8 mouse cellular contexts compared by ENCODE assay signal in genomic region chr4:126199556-126199955, GRCm38 (mm10). TPM values are rescaled to one million over a fixed set of nuclear protein-coding genes. Genes with fewer than 3 reads are reported as not detected.
DNase-seq lines count a peak whose midpoint lies in the region; ATAC-seq and TF ChIP-seq lines count a peak whose summit lies in the region.

No protein-coding gene starts in this region.

- no peak for TF ChIP-seq POLR2A in ES-Bruce4 (IDR thresholded peaks at IDR 0.05; ENCODE audit: insufficient read depth, low read length)
- TF ChIP-seq POLR2A in limb, embryonic 14.5 days (IDR thresholded peaks at IDR 0.05; ENCODE audit: borderline replicate concordance, extremely low read depth, insufficient read depth, insufficient read length), result no peak

- no peaks in the 10 kb centered on the region for H3K27me3 ChIP-seq in heart, embryonic 12.5 days (replicated peaks)
- H3K27me3 ChIP-seq in ES-Bruce4 (ENCODE audit: control insufficient read depth, insufficient read depth, low read length, poor library complexity, severe bottlenecking), result no peaks in the 10 kb centered on the region
- H3K27me3 ChIP-seq in embryonic facial prominence, embryonic 14.5 days (replicated peaks; ENCODE audit: control insufficient read depth, insufficient read depth, low read length), result no peaks in the 10 kb centered on the region
- no peaks in the 10 kb centered on the region for H3K27me3 ChIP-seq in limb, embryonic 14.5 days (ENCODE audit: control insufficient read depth, insufficient read depth, low read length)

- no peak for TF ChIP-seq CTCF in ES-Bruce4 (IDR thresholded peaks at IDR 0.05; ENCODE audit: low read depth, low read length)

- H3K36me3 ChIP-seq in heart, embryonic 12.5 days, result peaks cover 7% of the 10 kb centered on the region
- H3K36me3 ChIP-seq in ES-Bruce4 (ENCODE audit: control insufficient read depth, insufficient read depth, low read length, poor library complexity, severe bottlenecking), result peaks cover 28% of the 10 kb centered on the region
- peaks cover 17% of the 10 kb centered on the region for H3K36me3 ChIP-seq in embryonic facial prominence, embryonic 14.5 days (ENCODE audit: control insufficient read depth, insufficient read depth, low read length)
- H3K36me3 ChIP-seq in limb, embryonic 14.5 days (ENCODE audit: control insufficient read depth, insufficient read depth, low read length), result peaks cover 23% of the 10 kb centered on the region

- no peak for ATAC-seq in heart, embryonic 12.5 days (ENCODE audit: insufficient number of reproducible peaks, low FRiP score)
- no peak for ATAC-seq in embryonic facial prominence, embryonic 14.5 days (ENCODE audit: low read depth)
- no peak for ATAC-seq in limb, embryonic 14.5 days (ENCODE audit: low FRiP score, low read depth)

- intact Hi-C loops in heart, postnatal 25 days (cut with DNase I), result no loop called here

- peak overlapping the region; percentile 20; the same call in 1 of the 2 replicates for H3K4me3 ChIP-seq in heart, embryonic 12.5 days
- no peak overlapping the region for H3K4me3 ChIP-seq in ES-Bruce4 (ENCODE audit: low read depth, low read length)
- H3K4me3 ChIP-seq in embryonic facial prominence, embryonic 14.5 days (ENCODE audit: low read depth, low read length), result peak overlapping the region; percentile 68
- H3K4me3 ChIP-seq in limb, embryonic 14.5 days (replicated peaks; ENCODE audit: low read length), result no peak overlapping the region

- no peak for TF ChIP-seq EP300 in ES-Bruce4 (IDR thresholded peaks at IDR 0.05; ENCODE audit: insufficient read depth, low read depth, low read length)

- H3K9me3 ChIP-seq in heart, embryonic 12.5 days (replicated peaks), result no peaks in the 10 kb centered on the region
- no peaks in the 10 kb centered on the region for H3K9me3 ChIP-seq in ES-Bruce4 (replicated peaks; ENCODE audit: control insufficient read depth, insufficient read depth, low read length, poor library complexity, severe bottlenecking)
- H3K9me3 ChIP-seq in embryonic facial prominence, embryonic 14.5 days (ENCODE audit: control insufficient read depth, low read length), result no peaks in the 10 kb centered on the region
- H3K9me3 ChIP-seq in limb, embryonic 14.5 days (ENCODE audit: control insufficient read depth, low read length), result no peaks in the 10 kb centered on the region

- H3K27ac ChIP-seq in heart, embryonic 12.5 days (ENCODE audit: poor library complexity, severe bottlenecking), result no peak overlapping the region
- H3K27ac ChIP-seq in ES-Bruce4 (ENCODE audit: insufficient read depth, low read length), result no peak overlapping the region
- H3K27ac ChIP-seq in embryonic facial prominence, embryonic 14.5 days (replicated peaks; ENCODE audit: low read depth, low read length), result no peak overlapping the region
- no peak overlapping the region for H3K27ac ChIP-seq in limb, embryonic 14.5 days (replicated peaks; ENCODE audit: low read depth, low read length)

- 60% methylated on average over 6 of the region's 6 CpGs for WGBS in heart, embryonic 12.5 days
- 79% methylated on average over 6 of the region's 6 CpGs for WGBS in embryonic facial prominence, embryonic 14.5 days
- WGBS in limb, embryonic 14.5 days, result 79% methylated on average over 6 of the region's 6 CpGs

- DNase-seq in heart, postnatal 25 days (ENCODE audit: low spot score), result no peak
- no peak for DNase-seq in embryonic facial prominence, embryonic 14.5 days (ENCODE audit: low spot score)
- no peak for DNase-seq in limb, embryonic 14.5 days (ENCODE audit: low spot score)
- DNase-seq in B cell, adult 2 months, result no peak
- no peak for DNase-seq in retina, postnatal 1 day
- DNase-seq in urinary bladder, postnatal 14 days (ENCODE audit: low spot score), result no peak

- no peak overlapping the region; the same call in 1 of the 2 replicates for H3K9ac ChIP-seq in heart, embryonic 12.5 days
- H3K9ac ChIP-seq in ES-Bruce4 (ENCODE audit: low read depth, poor library complexity, severe bottlenecking), result peak overlapping the region; percentile 94
- H3K9ac ChIP-seq in embryonic facial prominence, embryonic 14.5 days (ENCODE audit: low read depth, low read length), result 0 out of 2 replicates have a peak overlapping the region, but pooled peaks have one; percentile 5
- no peak overlapping the region; the same call in 1 of the 2 replicates for H3K9ac ChIP-seq in limb, embryonic 14.5 days (ENCODE audit: low read depth, low read length, severe bottlenecking)

- peak overlapping the region; percentile 79 for H3K4me2 ChIP-seq in heart, embryonic 12.5 days
- peak overlapping the region; percentile 85 for H3K4me2 ChIP-seq in embryonic facial prominence, embryonic 14.5 days (ENCODE audit: low read depth, low read length)
- peak overlapping the region; percentile 60; the same call in 1 of the 2 replicates for H3K4me2 ChIP-seq in limb, embryonic 14.5 days (replicated peaks; ENCODE audit: low read depth, low read length, severe bottlenecking)

- peaks cover 54% of the 10 kb centered on the region for H3K4me1 ChIP-seq in heart, embryonic 12.5 days (replicated peaks)
- peaks cover 1% of the 10 kb centered on the region for H3K4me1 ChIP-seq in ES-Bruce4 (ENCODE audit: control insufficient read depth, insufficient read depth, low read length)
- peaks cover 20% of the 10 kb centered on the region for H3K4me1 ChIP-seq in embryonic facial prominence, embryonic 14.5 days (ENCODE audit: control insufficient read depth, insufficient read depth, low read length)
- peaks cover 34% of the 10 kb centered on the region for H3K4me1 ChIP-seq in limb, embryonic 14.5 days (ENCODE audit: control insufficient read depth, insufficient read depth, low read length)

RNA-seq across cellular contexts. Expression of gene Thrap3, which starts 3.0 kb away (rescaled TPM):
- polyA plus RNA-seq in heart, embryonic 12.5 days (2016; fragmentation: Nextera tagmentation; extraction: Ambion mirVana), result 177 and 191 TPM in 2 replicates
- 100 to 1,000 TPM; 108 to 111 TPM for total RNA-seq in heart, postnatal 25 days (2021)
- 456 and 495 TPM in 2 replicates for polyA plus RNA-seq in ES-Bruce4 (2011; ENCODE audit: insufficient read depth, insufficient read length, low read depth, missing spikeins)
- polyA plus RNA-seq in embryonic facial prominence, embryonic 14.5 days (2014; fragmentation: Nextera tagmentation; extraction: Ambion mirVana), result 185 and 198 TPM in 2 replicates
- 168 and 191 TPM in 2 replicates for polyA plus RNA-seq in limb, embryonic 14.5 days (2012; rRNA removed)
- polyA plus RNA-seq in limb, embryonic 14.5 days (2014; fragmentation: Nextera tagmentation; extraction: Ambion mirVana), result 204 and 229 TPM in 2 replicates

RNA-seq across cellular contexts. Expression of gene Sh3d21, which starts 36.3 kb away (rescaled TPM):
- polyA plus RNA-seq in heart, embryonic 12.5 days (2016; fragmentation: Nextera tagmentation; extraction: Ambion mirVana), result 2.7 and 3.6 TPM in 2 replicates
- total RNA-seq in heart, postnatal 25 days (2021), result 1 to 10 TPM; 1.9 to 3.1 TPM
- polyA plus RNA-seq in ES-Bruce4 (2011; ENCODE audit: insufficient read depth, insufficient read length, low read depth, missing spikeins), result 5.5 and 6.0 TPM in 2 replicates
- 7.8 and 7.9 TPM in 2 replicates for polyA plus RNA-seq in embryonic facial prominence, embryonic 14.5 days (2014; fragmentation: Nextera tagmentation; extraction: Ambion mirVana)
- 7.1 and 8.5 TPM in 2 replicates for polyA plus RNA-seq in limb, embryonic 14.5 days (2012; rRNA removed)
- polyA plus RNA-seq in limb, embryonic 14.5 days (2014; fragmentation: Nextera tagmentation; extraction: Ambion mirVana), result 8.9 and 10.9 TPM in 2 replicates

RNA-seq across cellular contexts. Expression of gene Eva1b, which starts 52.0 kb away (rescaled TPM):
- polyA plus RNA-seq in heart, embryonic 12.5 days (2016; fragmentation: Nextera tagmentation; extraction: Ambion mirVana), result 30.6 and 31.2 TPM in 2 replicates
- total RNA-seq in heart, postnatal 25 days (2021), result 10 to 100 TPM; 15.2 to 17.6 TPM
- polyA plus RNA-seq in ES-Bruce4 (2011; ENCODE audit: insufficient read depth, insufficient read length, low read depth, missing spikeins), result 13.6 and 15.9 TPM in 2 replicates
- 78.9 and 81.7 TPM in 2 replicates for polyA plus RNA-seq in embryonic facial prominence, embryonic 14.5 days (2014; fragmentation: Nextera tagmentation; extraction: Ambion mirVana)
- 120 and 155 TPM in 2 replicates for polyA plus RNA-seq in limb, embryonic 14.5 days (2012; rRNA removed)
- 101 and 106 TPM in 2 replicates for polyA plus RNA-seq in limb, embryonic 14.5 days (2014; fragmentation: Nextera tagmentation; extraction: Ambion mirVana)

RNA-seq across cellular contexts. Expression of gene Map7d1, which starts 56.6 kb away (rescaled TPM):
- 73.9 and 76.4 TPM in 2 replicates for polyA plus RNA-seq in heart, embryonic 12.5 days (2016; fragmentation: Nextera tagmentation; extraction: Ambion mirVana)
- 100 to 1,000 TPM; 255 to 285 TPM for total RNA-seq in heart, postnatal 25 days (2021)
- 29.0 and 31.9 TPM in 2 replicates for polyA plus RNA-seq in ES-Bruce4 (2011; ENCODE audit: insufficient read depth, insufficient read length, low read depth, missing spikeins)
- 62.4 and 64.2 TPM in 2 replicates for polyA plus RNA-seq in embryonic facial prominence, embryonic 14.5 days (2014; fragmentation: Nextera tagmentation; extraction: Ambion mirVana)
- 113 and 119 TPM in 2 replicates for polyA plus RNA-seq in limb, embryonic 14.5 days (2012; rRNA removed)
- polyA plus RNA-seq in limb, embryonic 14.5 days (2014; fragmentation: Nextera tagmentation; extraction: Ambion mirVana), result 58.3 and 68.4 TPM in 2 replicates

Comparison
In these comparisons a context has a peak if more than half of its experiments do, and no peak if none do; other contexts are left out.
1. H3K4me3 ChIP-seq: peak in heart, embryonic 12.5 days (single experiment) and embryonic facial prominence, embryonic 14.5 days (single experiment); none in ES-Bruce4 (single experiment) and limb, embryonic 14.5 days (single experiment).
2. H3K9ac ChIP-seq: peak in ES-Bruce4 (single experiment) and embryonic facial prominence, embryonic 14.5 days (single experiment); none in heart, embryonic 12.5 days (single experiment) and limb, embryonic 14.5 days (single experiment).
3. Peak in every context shown above with its lines, with median percentiles within 50 percentile points of each other: H3K4me2 ChIP-seq.